Mouse (Mus musculus) small intestine, adult 2 months (tissue): ENCODE measurements around the gene Trp53tg5. TPM values are rescaled to one million over a fixed set of nuclear protein-coding genes. Genes with fewer than 3 reads are reported as not detected.

Experiments used
- H3K27ac ChIP-seq: fragments of 200-500 bp; 2 replicates; pipeline ENCODE4 v1.5.1; 2012; ENCODE audit warnings: low read depth, low read length, control low read depth, inconsistent platforms; ENCODE audit not compliant: insufficient read depth
- H3K27me3 ChIP-seq: fragments of 200-500 bp; 2 replicates; pipeline ENCODE4 v1.6.1; 2012; ENCODE audit warnings: mild to moderate bottlenecking, moderate library complexity, low read length, inconsistent platforms; ENCODE audit not compliant: control insufficient read depth, insufficient read depth
- H3K36me3 ChIP-seq: fragments of 200-500 bp; 2 replicates; pipeline ENCODE4 v1.6.1; 2012; ENCODE audit warnings: mild to moderate bottlenecking, low read length, control low read depth, inconsistent platforms; ENCODE audit not compliant: control insufficient read depth, insufficient read depth
- H3K4me1 ChIP-seq: fragments of 200-500 bp; 2 replicates; pipeline ENCODE4 v1.6.1; 2012; ENCODE audit warnings: low read length, inconsistent platforms, mixed read lengths; ENCODE audit not compliant: control insufficient read depth, insufficient read depth, insufficient read length
- H3K4me3 ChIP-seq: fragments of 200-500 bp; 2 replicates; pipeline ENCODE4 v1.5.1; 2012; ENCODE audit warnings: low read depth, mild to moderate bottlenecking, control low read depth, inconsistent platforms, low read length, moderate library complexity
- CTCF ChIP-seq: fragments of 200-500 bp; IDR thresholded peaks from 2 replicates; pipeline ENCODE4 v1.5.1; 2012; ENCODE audit warnings: low read depth, mild to moderate bottlenecking, control low read depth, inconsistent platforms, low read length, moderate library complexity, mixed read lengths; ENCODE audit not compliant: insufficient replicate concordance, insufficient read length; ENCODE audit errors: extremely low read depth
- POLR2A ChIP-seq: fragments of 200-500 bp; IDR thresholded peaks from 2 replicates; pipeline ENCODE4 v1.6.1; 2012; ENCODE audit warnings: low read depth, mild to moderate bottlenecking, control low read depth, inconsistent platforms, low read length, moderate library complexity
- WGBS: fragments of 180-500 bp; shearing (Covaris S2); methylation state at CpG from one replicate; pipeline ENCODE4 v1.1.7; 2018; 5-methylcytosine and 5-hydroxymethylcytosine counted together
- polyA plus RNA-seq: library from polyadenylated mRNA; depleted of rRNA; stranded (reverse); fragments of >200 nt; gene quantifications from 2 replicates; pipeline ENCODE4 v1.2.3, GENCODE M21; 2012

The Trp53tg5 gene
- polyA plus RNA-seq, 1 experiment, result not detected

GRCm38 (mm10) chr2:164431676-164432465 is 41.7 kb downstream of the Trp53tg5 start:
- 24% methylated on average over 9 of the region's 9 CpGs for WGBS
- H3K4me3 ChIP-seq, result peak overlapping the region; percentile 36
- H3K27me3 ChIP-seq, result no peaks in the 10 kb centered on the region
- H3K4me1 ChIP-seq, result peaks cover 47% of the 10 kb centered on the region
- TF ChIP-seq POLR2A (no peak), CTCF (no peak)
- peak overlapping the region; percentile 98 for H3K27ac ChIP-seq
- H3K36me3 ChIP-seq, result peaks cover 42% of the 10 kb centered on the region

GRCm38 (mm10) chr2:164430697-164431096 is 42.8 kb downstream of the Trp53tg5 start:
- peak overlapping the region; percentile 25; the same call in 1 of the 2 replicates for H3K27ac ChIP-seq
- H3K4me1 ChIP-seq, result peaks cover 40% of the 10 kb centered on the region
- TF ChIP-seq CTCF, result no peak
- TF ChIP-seq POLR2A, result no peak
- no peaks in the 10 kb centered on the region for H3K27me3 ChIP-seq
- H3K4me3 ChIP-seq, result peak overlapping the region; percentile 29; the same call in 1 of the 2 replicates
- WGBS, result 12% methylated on average over 7 of the region's 7 CpGs
- peaks cover 51% of the 10 kb centered on the region for H3K36me3 ChIP-seq

- Histone ChIP-seq H3K4me1 (peaks cover 34% of the 10 kb centered on the region), H3K27ac (peak overlapping the region; percentile 25; the same call in 1 of the 2 replicates), H3K4me3 (peak overlapping the region; percentile 3; the same call in 1 of the 2 replicates), H3K36me3 (peaks cover 57% of the 10 kb centered on the region), H3K27me3 (no peaks in the 10 kb centered on the region)
- 50% methylated on average over 15 of the region's 15 CpGs for WGBS
- TF ChIP-seq POLR2A (no peak), CTCF (no peak)
Measured at GRCm38 (mm10) chr2:164429881-164430615, 43.5 kb downstream of the Trp53tg5 start.

- Histone ChIP-seq H3K4me1 (peaks cover 25% of the 10 kb centered on the region), H3K27me3 (no peaks in the 10 kb centered on the region), H3K36me3 (peaks cover 69% of the 10 kb centered on the region), H3K27ac (no peak overlapping the region), H3K4me3 (no peak overlapping the region)
- TF ChIP-seq POLR2A, result no peak
- TF ChIP-seq CTCF, result no peak
- WGBS, result 39% methylated on average over 5 of the region's 5 CpGs
Measured at GRCm38 (mm10) chr2:164428451-164428850, 45.1 kb downstream of the Trp53tg5 start.

- Histone ChIP-seq H3K4me1 (peaks cover 25% of the 10 kb centered on the region), H3K27ac (no peak overlapping the region), H3K27me3 (no peaks in the 10 kb centered on the region), H3K4me3 (no peak overlapping the region), H3K36me3 (peaks cover 70% of the 10 kb centered on the region)
- no peak for TF ChIP-seq CTCF
- no peak for TF ChIP-seq POLR2A
- 57% methylated on average over 5 of the region's 5 CpGs for WGBS
Measured at GRCm38 (mm10) chr2:164426952-164427351, 46.6 kb downstream of the Trp53tg5 start.

- no peak overlapping the region for H3K4me3 ChIP-seq
- H3K36me3 ChIP-seq, result peaks cover 69% of the 10 kb centered on the region
- 40% methylated on average over 12 of the region's 12 CpGs for WGBS
- no peak overlapping the region for H3K27ac ChIP-seq
- H3K27me3 ChIP-seq, result no peaks in the 10 kb centered on the region
- H3K4me1 ChIP-seq, result peaks cover 20% of the 10 kb centered on the region
- TF ChIP-seq CTCF, result no peak
- TF ChIP-seq POLR2A, result no peak
Measured at GRCm38 (mm10) chr2:164426121-164426520, 47.4 kb downstream of the Trp53tg5 start.

GRCm38 (mm10) chr2:164425401-164425800 is 48.1 kb downstream of the Trp53tg5 start:
- H3K4me1 ChIP-seq, result peaks cover 17% of the 10 kb centered on the region; the same call in 1 of the 2 replicates
- TF ChIP-seq POLR2A (no peak), CTCF (no peak)
- 88% methylated on average over 5 of the region's 5 CpGs for whole genome bisulfite sequencing
- H3K27ac ChIP-seq, result no peak overlapping the region
- H3K27me3 ChIP-seq, result no peaks in the 10 kb centered on the region
- peaks cover 62% of the 10 kb centered on the region for H3K36me3 ChIP-seq
- no peak overlapping the region for H3K4me3 ChIP-seq
